Mouse (Mus musculus): ENCODE measurements around the gene Mthfd1l. TPM values are rescaled to one million over a fixed set of nuclear protein-coding genes. Genes with fewer than 3 reads are reported as not detected.
"Not testable (repeated sequence)": the region's sequence is repeated elsewhere in the genome, so short reads cannot be mapped to it uniquely, and the experiment has no call there.

Mthfd1l gene
- total RNA-seq, 2 experiments from 2014 or later: 0.27 to 0.40 TPM

DNA sequence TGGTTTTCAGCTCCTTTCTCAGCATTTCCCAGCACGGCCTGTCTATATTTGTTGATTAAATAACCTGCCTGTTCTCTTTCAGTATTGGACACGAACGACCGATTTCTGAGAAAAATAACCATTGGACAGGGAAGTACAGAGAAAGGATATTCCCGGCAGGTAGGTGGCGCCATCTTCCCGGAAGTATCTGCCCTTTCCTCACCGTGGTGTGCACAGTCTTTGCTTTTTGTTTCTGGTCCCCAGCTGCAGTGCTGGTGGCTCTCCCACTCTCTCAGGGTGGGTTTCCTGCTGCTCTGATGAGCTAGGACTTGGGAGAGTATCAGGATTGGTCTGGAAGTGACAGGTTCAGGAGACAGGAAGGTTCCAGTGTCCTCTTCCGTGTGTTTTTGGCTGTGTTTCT, 68.8 kb downstream of the Mthfd1l start:
- peak; percentile 34 for DNase-seq (ENCODE audit: low spot score)

DNA sequence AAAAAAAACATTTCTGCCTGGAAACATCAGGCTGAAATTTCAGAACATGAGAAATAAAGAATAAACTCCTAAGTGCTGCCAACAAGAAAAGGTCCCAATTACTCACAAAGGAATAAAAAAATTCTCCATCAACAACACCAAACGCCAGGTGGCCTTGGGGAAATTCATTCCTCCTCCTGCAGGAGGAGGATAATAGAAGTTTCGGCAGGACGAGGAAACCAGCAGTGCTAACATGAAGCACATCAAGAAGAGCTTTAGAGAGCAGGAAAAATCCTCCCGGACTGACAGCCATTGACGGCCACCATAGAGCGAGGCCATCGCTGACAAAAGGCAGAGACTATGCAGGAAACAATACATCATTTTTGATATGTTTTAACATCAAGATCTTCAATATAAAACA, 71.5 kb downstream of the Mthfd1l start:
- DNase-seq (ENCODE audit: low spot score): no peak

DNA sequence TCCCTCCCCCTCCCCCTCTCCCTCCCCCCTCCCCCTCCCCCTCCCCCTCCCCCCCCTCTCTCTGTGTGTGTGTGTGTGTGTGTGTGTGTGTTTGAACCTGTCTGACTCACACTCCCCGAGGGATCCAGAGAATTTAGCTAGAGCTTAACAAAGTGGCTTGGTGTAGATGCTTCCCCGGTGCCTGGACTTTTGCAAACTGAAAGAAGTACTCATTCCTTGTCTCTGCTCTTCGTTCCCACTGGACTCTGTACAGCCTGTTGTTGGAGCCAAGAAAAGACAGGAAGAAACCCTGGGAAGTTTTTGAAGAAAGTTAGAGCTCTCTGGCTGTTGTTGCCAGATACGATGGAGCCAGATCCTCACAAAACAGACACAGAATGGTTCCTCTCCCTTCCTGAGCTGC, 73.6 kb downstream of the Mthfd1l start:
- DNase-seq (ENCODE audit: low spot score): peak; percentile 31

DNA sequence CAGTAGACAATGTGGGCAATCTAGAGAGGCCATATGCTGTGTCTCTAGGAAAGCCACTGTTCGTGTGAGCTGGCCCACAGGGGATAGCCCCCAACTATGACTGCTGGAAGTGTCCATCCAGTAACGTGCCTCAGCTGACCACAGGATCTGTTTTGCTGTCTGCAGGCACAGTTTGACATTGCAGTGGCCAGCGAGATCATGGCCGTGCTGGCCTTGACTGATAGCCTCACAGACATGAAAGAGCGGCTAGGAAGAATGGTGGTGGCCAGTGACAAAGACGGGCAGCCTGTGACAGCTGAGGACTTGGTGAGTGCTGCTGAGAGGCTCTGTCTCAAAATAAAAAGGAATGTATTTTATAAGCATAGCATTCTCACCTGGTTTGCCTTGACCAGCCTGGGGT, 74.7 kb downstream of the Mthfd1l start:
- no peak for DNase-seq (ENCODE audit: low spot score)

DNA sequence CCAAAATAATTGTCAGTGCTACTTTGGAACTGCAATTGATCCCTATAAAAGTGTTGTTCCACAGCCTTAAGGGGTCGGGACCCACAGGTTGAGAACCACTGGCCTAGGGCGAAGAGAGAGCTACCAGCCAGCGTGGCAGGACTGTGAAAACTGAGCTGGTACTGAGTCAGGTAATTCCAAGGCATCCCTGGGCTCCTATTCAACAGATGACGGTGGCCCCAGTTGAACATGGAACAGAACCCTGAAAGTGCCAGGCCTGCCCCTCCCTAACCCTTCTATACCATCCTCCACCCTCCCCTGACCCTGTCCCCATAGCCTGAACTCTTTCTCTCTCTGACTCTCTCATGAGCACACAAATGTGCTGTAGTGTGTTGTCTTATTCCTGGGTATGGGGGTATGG, 77.3 kb downstream of the Mthfd1l start:
- DNase-seq (ENCODE audit: low spot score): no peak

DNA sequence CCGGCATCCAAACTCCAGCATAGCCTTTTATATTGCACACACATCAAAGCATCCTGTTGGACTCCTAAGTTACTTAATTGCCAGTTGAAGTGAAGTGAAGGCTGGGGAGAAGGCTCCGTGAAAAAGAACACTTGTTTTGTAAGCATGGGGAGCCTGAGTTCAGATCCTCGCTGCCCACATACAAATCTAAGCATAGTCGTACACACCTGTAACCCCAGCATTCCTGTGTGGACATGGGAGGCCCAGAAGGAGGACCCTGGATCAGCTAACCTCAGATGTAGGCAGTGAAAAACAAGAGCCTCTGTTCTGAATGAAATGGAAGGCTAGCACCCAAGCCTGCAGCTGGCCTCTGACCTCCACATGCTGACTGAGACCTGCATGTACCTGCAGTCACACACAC, 79.8 kb downstream of the Mthfd1l start:
- no peak for DNase-seq (ENCODE audit: low spot score)

DNA sequence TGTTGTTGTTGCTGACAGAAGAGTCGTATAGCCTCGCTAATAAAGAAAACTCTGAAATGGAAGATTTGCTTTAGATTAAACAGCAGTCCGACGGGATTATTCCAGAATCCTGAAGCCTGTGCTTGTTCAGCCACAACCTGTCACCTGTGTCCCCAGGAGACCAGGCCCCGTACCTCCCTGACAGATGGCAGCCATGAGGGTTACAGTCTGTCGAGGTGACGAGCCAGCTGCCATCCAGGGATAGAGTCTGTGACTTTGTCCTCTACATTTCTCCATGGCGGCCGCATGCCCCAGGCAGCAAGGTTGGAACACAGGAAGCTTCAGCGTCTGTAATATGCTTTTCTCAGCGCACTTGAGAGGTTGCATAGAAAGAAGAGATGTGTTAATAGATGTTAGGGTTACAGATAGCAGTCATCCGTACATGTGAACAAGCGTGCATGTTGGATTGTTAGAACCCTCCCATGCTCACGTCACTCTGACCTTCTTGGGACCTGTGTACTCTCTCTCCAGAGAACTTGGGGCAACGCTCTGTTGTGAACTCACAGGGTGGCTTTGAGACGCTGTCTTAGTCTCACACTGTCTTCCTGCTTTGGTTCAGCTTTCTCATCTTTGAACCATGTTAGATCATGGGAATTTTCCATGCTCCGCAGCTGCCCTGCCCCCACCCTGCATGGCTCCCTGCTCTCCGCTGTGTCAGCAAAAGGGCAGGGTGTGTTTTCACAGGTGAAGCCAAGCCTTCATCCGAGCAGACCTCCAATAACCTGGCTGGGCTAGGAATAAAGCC, 80.6 kb downstream of the Mthfd1l start:
- DNase-seq (ENCODE audit: low spot score): no peak

DNA sequence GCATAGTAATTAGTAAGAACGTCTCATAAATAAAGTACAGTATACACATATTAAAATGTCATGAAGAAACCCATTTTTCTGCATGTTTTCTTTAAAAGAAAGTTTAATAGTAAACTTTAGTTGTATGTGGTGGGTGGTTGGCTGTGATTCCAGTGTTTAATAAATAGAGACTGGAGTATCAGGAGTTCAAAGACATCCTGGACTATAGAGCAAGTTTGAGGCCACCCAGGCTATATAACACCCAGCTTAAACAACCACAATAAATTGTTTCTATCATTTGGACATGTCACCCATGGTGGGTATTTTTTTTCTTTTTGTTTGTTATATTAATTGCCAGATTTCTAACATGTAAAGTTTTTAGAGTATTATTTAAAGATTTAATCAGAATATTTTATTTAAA, 81.7 kb downstream of the Mthfd1l start:
- no peak for DNase-seq (ENCODE audit: low spot score)

DNA sequence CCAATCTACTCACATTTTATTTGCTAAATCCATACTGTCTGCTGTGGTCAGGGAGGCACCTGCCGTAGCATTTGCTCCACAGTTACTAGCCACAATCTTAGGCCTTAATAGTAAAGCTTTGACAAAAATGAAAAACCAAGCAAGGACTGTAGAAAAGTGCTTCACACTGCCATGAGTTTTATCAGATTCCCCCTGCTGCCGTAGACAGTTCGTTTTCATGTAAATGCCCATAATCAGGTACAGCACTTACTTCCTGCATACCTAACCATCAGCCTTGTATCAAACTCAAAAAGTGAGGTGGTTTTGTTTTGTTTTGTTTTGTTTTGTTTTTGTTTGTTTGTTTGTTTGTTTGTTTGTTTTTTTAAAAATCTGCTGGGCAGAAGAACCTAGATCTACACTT, 84.5 kb downstream of the Mthfd1l start:
- no peak for DNase-seq (ENCODE audit: low spot score)

DNA sequence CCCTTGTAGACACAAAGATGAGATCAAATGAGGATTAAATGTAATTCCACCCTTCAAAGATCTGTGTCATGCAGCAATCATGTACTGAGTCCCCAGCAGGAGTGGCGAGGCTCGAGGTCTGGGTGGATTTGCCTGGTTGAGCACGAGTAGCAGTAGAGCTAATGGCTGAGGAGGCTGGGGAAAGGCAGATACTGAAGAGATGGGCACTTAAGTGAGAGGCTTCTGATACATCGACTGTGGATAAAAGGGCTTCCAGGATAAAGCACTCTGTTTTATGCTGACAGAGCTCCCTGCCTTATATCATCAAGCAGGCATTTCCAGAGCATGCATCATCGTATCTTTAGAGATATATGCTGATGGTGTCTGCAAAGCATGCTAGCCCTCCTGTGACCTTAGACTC, 84.9 kb downstream of the Mthfd1l start:
- DNase-seq (ENCODE audit: low spot score): no peak

DNA sequence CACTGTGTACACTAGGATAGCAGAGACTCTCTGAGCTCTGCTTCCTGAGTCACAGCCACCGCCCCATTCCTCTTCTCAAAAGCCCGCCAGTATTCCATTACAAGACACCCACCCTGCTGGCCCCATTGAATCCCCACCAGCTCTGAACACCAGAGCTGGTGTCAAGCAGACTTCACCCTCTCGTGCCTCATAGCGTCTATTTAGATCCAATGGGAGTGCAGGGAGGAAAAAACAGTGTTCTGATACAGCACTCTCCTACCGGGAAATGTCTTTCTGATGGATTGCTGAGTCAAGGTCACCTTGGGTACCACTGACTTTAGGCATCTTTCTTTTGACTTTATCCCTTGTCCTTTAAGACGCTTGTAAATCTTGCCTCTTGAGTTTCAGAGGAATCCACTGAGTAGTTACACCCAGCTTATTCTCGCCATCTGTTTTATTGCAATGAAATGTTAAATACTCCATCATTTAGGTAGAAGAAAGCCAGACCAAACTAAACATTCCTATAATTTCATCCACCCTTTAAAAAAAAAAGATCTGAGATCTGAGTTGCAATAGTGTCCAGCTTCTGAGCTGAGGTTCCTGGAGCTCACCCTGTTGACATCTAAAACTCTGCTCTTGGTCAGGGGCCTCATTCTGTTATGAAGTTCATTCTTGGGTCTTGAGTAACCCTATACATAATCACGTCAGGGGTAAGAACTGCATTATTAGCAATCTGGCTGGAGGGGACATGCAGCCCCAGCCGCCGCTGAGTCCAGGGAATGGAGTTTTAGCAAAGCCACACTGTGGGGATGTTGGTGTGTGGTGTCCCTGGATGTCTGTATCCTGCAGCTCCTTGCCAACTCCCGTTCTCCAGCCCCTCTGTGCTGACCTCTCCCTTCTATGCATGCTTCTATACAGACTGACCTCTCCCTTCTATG, 88.4 kb downstream of the Mthfd1l start:
- no peak for DNase-seq (ENCODE audit: low spot score)

DNA sequence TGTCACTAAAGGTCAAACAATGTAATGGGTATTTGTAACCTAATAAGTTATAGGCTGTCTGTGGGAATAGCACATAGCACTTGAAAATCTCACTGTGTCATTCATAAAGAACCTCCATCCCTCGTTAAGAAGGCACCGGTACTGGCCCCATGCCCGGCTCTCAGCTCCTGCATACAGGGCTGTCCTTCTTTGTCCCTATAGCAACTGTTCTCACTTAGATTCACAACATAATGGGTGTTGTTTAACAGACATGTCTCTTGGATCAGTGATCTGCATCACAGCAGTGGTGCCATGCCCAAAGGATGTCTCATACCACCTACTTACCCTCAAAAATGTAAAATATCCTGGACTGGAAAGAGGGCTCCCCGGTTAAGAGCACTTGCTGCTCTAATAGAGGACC, 90.6 kb downstream of the Mthfd1l start:
- no peak for DNase-seq (ENCODE audit: low spot score)

DNA sequence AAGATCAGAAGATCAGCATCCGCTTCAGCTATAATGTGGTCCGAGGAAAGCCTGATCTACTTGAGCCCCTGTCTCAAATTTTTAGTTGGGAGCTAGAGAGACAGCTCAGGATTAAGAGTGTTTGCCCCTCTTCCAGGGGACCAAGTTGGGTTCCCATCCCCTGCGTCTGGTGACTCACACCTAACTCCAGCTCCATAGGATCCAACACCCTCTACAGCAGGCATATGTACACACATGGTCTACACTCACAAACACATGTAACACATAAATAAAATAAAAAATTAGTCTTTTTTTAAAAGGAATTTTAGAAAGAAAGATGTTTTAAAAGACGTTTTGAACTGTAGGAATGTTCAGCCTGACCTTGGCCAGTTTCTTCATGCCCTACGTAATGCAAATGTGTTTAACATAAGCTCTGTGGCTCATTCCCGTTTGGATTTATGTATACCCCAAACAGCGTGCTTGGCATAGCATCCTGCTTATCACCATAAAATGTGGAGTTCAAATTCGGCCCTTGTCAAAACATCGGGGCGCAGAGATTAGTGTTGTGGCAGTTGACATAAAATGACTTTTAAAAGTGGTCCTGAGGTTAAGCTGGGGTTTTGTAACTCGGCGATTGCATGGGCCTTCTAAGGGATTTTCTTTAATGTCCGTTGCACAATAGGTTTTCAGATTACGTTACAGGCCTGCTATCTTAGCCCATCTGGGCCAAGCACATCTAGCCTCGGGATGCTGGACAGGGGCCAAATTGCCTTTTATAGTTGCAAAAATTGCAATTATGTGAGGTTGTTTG, 92.6 kb downstream of the Mthfd1l start:
- DNase-seq (ENCODE audit: low spot score): peak; percentile 36

DNA sequence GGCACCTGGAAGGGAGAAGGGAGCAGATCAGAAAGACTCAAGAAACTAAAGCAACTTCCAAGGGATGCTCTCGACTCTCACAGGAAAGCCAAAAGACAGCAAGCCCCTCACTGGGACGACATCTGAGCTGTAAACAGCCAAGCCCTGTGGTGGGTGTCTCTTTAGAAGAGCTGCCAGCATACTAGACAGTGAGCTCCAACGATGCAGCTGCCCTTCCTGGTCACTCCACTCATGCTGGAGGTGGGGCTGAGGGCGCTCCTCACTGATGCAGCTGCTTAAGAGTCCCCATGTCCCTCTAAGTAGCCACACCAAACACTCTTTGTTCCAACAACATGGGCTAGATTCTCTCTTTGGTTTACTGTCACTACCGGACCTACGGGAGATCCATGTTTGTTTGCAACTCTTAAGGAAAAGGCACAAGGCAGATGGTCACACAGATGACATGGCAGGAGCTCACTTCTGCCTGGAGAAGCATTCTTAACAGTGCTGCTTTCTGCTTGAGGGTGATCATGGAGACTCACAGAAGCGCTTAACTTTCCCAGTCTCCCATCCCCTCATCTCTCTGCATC, 96.4 kb downstream of the Mthfd1l start:
- no peak for DNase-seq (ENCODE audit: low spot score)

DNA sequence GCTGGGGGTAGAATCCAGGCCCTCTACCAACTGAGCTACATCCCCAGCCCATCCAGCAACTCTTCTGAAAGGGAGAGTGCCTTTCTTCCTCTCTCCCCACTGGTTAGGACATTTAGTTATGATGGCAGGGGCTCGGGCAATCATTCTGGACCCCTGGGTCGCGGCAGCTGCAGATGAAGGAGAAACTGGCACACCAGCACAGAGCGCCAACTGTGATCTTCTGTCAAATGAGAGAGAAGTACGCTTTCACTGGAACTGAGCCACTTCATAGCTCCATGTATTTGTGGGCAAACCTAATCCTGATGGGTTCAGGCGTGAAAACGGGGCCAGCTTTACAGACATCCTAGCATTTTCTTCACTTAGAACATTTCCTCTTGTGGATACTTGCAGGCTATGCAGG, 97.1 kb downstream of the Mthfd1l start:
- DNase-seq (ENCODE audit: low spot score): no peak

DNA sequence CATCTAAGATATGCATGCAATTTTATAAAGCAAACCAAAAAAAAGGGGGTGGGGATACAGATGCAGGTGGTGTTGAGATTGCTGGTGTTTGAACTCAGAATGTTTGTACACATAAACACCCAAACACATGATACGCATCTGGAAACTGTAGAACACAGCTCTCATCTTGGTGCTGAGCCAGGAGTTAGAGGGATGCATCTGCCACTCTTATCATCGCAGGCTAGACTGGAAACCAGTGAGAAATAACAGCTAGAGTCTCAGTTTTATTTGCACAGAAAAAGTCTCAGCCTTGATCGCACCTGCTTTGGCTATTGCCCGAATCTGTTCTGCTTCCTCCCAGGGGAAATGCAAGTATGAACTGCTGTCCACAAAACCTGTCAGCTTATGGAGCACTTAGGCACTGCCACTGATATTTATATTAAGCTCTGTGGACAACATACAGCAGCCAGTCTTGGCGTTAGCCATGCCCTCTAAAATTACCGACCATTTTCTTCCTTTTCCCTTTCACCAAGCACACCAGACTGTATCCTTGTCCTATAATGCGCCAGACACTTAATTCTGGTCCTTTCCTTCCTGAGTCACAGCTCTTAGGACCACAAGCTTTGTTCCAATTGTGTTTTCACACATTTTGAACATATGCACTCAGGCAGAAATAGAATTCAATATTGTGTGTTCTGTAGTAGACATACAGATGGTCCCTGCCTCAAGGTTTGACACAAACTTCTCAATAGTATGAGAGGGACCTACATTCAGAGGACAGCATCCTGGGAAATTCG, 98.3 kb downstream of the Mthfd1l start:
- no peak for DNase-seq (ENCODE audit: low spot score)

DNA sequence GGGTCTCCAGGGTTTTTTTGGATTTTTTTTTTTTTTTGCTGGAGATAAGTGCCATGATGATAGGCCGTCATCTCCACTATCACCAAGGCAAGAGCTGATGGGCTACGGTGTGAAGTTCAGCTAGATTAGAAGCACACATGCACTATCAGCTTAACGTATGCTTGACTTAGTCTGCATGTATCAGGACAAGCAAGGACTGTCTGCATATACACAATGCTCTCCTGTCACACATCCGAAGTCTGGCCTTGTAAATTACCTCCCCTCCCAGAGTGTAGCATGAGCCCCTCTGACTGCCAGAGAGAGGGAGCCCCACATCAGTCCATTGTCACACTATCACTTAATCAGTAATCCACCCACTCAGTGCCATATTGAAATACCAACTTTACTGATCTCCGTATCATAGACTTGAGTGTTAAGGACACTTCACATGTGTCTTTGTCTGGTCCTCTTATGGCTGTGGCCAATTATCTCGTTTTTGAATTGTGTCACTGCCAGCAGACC, 99.0 kb downstream of the Mthfd1l start:
- DNase-seq (ENCODE audit: low spot score): no peak

DNA sequence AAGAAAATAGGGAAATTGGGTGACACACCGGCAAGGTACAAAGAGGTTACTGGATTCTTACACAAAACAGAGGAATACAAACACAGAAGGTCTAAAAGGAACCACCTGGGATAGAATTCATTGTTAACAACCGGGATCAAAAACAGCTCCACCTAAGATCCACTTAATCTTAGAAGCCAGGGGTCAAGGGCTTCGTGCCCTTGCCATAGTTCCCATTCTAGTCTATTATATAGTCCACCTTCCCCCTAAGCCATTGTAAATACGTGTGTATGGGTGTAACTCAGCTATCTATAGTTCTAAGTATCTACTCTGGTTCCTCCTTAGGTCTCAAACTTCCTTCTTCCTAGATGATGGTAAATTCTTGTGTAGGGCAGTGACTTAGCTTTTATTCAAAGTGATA, 99.6 kb downstream of the Mthfd1l start:
- not testable (repeated sequence) for DNase-seq (ENCODE audit: low spot score)

DNA sequence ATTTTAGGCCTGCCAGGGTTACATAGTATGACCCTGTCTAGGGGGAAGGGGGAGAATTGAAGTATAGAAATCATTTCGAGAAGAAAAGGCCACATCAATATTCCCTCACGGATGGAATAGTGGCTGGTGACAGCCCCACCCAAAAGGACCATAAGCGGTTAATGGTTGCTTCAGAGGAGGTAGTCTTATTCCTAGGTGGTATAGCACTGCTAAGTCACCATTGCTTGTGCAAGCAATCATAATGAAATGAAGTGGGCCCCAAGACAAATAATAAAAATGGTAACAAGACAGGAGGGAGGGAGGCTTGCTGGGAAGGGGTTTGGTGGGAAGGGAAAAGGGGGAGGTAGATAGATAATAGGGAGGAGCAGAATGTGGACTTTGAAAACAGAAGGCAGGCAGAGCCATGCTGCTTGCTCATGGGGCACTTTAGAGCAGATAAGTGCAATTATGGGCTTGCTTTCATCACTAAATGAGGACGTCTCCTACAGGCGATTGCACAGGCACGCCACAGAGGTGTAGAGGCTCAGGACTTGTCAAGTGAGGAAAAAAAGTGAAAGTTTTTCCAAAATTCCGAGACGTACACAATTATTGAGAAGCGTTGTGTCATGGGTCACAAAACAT, 105.4 kb downstream of the Mthfd1l start:
- DNase-seq (ENCODE audit: low spot score): no peak

DNA sequence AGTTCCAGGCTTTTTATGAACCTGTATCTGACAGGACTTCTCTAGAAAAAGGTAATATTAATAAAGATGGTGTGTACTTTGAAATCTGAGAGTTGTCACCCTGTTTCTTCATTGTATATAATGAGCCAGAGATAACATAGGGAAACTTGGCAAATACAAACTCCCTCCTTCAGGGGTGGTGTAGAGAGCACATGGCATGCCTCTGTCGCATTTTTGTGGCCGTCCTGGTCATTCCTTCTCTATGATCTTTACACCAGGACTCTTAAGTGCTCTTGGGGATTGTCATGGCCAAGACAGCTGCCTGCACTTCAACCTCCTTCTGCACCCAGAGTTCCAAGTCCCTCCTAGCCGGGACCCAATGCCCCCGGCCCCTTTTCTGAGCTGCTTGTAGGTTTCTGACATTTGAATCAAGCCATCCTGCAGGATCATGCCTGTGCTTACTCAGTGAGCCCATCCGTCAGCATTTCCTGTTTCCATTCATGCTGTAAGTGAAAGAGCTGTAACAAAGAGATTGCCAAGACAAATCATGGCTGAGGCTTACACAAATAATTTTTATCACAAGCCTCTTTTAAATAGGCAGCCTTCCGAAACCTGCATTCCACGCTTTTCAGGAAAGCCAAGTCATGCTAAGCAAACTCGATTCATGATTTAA, 106.2 kb downstream of the Mthfd1l start:
- DNase-seq (ENCODE audit: low spot score): peak; percentile 5

Measured in gastrocnemius, adult 18-20 months (tissue).